Mouse (Mus musculus) heart, embryonic 13.5 days (tissue): ENCODE results near the gene Dpp6. TPM values are rescaled to one million over a fixed set of nuclear protein-coding genes. Genes with fewer than 3 reads are reported as not detected.
A peak's percentile ranks its signal among the peaks of the same experiment; 100 is the strongest.

Source experiments
- ATAC-seq: fragments of 200-750 bp; cut with Nextera tagmentation; 2 replicates; pipeline ENCODE4 v1.8.0; 2017; ENCODE audit warnings: moderate TSS enrichment; ENCODE audit not compliant: insufficient number of reproducible peaks, low FRiP score, low TSS enrichment; ENCODE audit errors: extremely low read depth
- H3K27ac ChIP-seq: fragments of 300-500 bp; sonication (generic); replicated peaks from 2 replicates; pipeline ENCODE4 v1.5.1; 2015; ENCODE audit warnings: moderate library complexity, mild to moderate bottlenecking, inconsistent platforms
- H3K27me3 ChIP-seq: fragments of 300-500 bp; sonication (generic); replicated peaks from 2 replicates; pipeline ENCODE4 v1.6.1; 2015; ENCODE audit warnings: mild to moderate bottlenecking, inconsistent platforms
- H3K36me3 ChIP-seq: fragments of 300-500 bp; sonication (generic); 2 replicates; pipeline ENCODE4 v1.6.1; 2015; ENCODE audit warnings: mild to moderate bottlenecking, inconsistent platforms
- H3K4me1 ChIP-seq: fragments of 300-500 bp; sonication (generic); 2 replicates; pipeline ENCODE4 v1.6.1; 2015; ENCODE audit warnings: inconsistent platforms
- H3K4me2 ChIP-seq: fragments of 300-500 bp; sonication (generic); 2 replicates; pipeline ENCODE4 v1.6.1; 2015; ENCODE audit warnings: inconsistent platforms, mild to moderate bottlenecking, moderate library complexity
- H3K4me3 ChIP-seq: fragments of 300-500 bp; sonication (generic); 2 replicates; pipeline ENCODE4 v1.5.1; 2015; ENCODE audit warnings: moderate library complexity, mild to moderate bottlenecking, inconsistent platforms
- H3K9ac ChIP-seq: fragments of 300-500 bp; sonication (generic); 2 replicates; pipeline ENCODE4 v1.6.1; 2015; ENCODE audit warnings: inconsistent platforms, mild to moderate bottlenecking, moderate library complexity
- H3K9me3 ChIP-seq: fragments of 300-500 bp; sonication (generic); 2 replicates; pipeline ENCODE4 v1.6.1; 2016; ENCODE audit warnings: inconsistent platforms
- WGBS: fragments of 180-500 bp; shearing (Covaris S2); methylation state at CpG from one replicate; pipeline ENCODE4 v1.1.7; 2015; ENCODE audit warnings: mixed read lengths; 5-methylcytosine and 5-hydroxymethylcytosine counted together
- polyA plus RNA-seq: library from polyadenylated mRNA; unstranded; fragments of >200 nt; fragmentation: Nextera tagmentation; extraction: Ambion mirVana; gene quantifications from 2 replicates; pipeline ENCODE4 v1.2.1, GENCODE M21; 2015

Gene Dpp6
- polyA plus RNA-seq, 1 experiment from 2014 or later = 0.52 TPM

GRCm38 (mm10) chr5:27034858-27035257, 217.9 kb downstream of the Dpp6 start:
- Histone ChIP-seq H3K4me3 (no peak overlapping the region), H3K27ac (no peak overlapping the region), H3K36me3 (no peaks in the 10 kb centered on the region), H3K4me1 (no peaks in the 10 kb centered on the region), H3K9ac (no peak overlapping the region), H3K4me2 (no peak overlapping the region), H3K27me3 (no peaks in the 10 kb centered on the region), H3K9me3 (no peaks in the 10 kb centered on the region)
- 49% methylated on average over 4 of the region's 4 CpGs for WGBS
- no peak for ATAC-seq

DNA sequence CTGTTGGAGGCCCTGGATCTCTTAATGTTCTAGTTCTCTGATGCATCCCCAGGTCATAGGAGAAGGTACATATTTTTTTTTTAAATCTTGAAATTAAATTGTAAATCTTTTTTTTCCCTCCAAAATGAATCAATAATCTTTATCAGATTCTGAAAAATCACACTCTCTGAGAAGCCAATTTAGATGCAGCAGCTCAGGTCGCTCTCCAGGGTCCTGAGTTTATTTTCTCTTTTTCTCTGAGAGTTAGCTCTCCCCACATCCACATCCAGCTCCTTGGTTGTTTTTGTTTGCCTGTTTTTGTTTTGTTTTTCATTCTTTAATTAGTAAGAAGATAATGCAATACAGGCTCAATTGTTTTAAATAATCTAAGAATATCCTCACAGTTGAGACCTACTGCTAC, 218.3 kb downstream of the Dpp6 start:
- Histone ChIP-seq H3K4me3 (no peak overlapping the region), H3K36me3 (no peaks in the 10 kb centered on the region), H3K4me2 (no peak overlapping the region), H3K27ac (no peak overlapping the region), H3K9ac (no peak overlapping the region), H3K9me3 (0 out of 2 replicates have a peak, but pooled peaks cover 3% of the 10 kb centered on the region), H3K4me1 (no peaks in the 10 kb centered on the region), H3K27me3 (no peaks in the 10 kb centered on the region)
- no peak for ATAC-seq
- 23% methylated on average over 1 of the region's 1 CpGs for WGBS

DNA sequence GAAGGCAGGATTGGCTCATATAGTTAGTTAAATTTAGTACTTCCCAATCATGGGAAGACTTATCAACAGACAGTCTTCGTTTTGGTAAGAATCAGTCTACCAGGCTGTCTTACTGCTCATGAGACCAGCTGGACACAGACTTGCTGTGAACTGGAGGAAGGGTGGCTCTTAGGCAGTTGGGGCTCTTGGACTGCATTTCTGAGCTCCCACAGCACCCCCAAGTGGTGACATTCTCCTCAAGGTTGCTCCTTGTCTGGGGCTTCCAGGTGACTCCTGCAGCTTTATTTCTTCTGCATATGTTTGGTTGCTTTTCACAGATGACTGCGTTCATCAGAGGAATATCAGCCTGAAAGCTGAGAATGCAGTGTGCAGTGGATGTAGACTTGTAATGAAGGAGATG, 218.9 kb downstream of the Dpp6 start:
- WGBS = 23% methylated on average over 2 of the region's 2 CpGs
- Histone ChIP-seq H3K4me2 (no peak overlapping the region), H3K4me1 (no peaks in the 10 kb centered on the region), H3K9me3 (0 out of 2 replicates have a peak, but pooled peaks cover 3% of the 10 kb centered on the region), H3K9ac (no peak overlapping the region), H3K27me3 (no peaks in the 10 kb centered on the region), H3K36me3 (no peaks in the 10 kb centered on the region), H3K4me3 (no peak overlapping the region), H3K27ac (no peak overlapping the region)
- no peak for ATAC-seq

DNA sequence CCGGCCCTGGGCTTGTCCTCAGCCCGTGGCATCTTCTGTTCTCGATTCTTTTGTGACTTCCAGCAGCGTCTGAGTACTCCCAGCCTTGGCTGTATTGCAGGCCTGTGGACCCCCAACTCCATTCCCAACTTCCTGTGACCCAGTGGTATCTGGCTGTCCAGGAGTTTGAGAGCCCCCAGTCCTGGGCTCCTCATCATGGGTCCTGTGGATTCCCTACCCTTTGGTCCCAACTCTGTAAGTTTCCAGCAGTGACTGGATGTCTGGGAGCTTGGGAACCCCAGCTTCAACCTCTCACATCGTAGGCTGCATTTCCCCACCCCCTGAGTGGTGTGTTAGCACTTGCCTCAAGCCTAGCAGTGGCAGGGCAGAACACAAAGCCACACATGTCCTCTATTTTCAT, 220.8 kb downstream of the Dpp6 start:
- Histone ChIP-seq H3K36me3 (no peaks in the 10 kb centered on the region), H3K27ac (no peak overlapping the region), H3K4me3 (no peak overlapping the region), H3K4me2 (no peak overlapping the region), H3K9ac (no peak overlapping the region), H3K4me1 (no peaks in the 10 kb centered on the region), H3K27me3 (no peaks in the 10 kb centered on the region), H3K9me3 (0 out of 2 replicates have a peak, but pooled peaks cover 3% of the 10 kb centered on the region)
- ATAC-seq = no peak
- WGBS = 31% methylated on average over 5 of the region's 5 CpGs

- 19% methylated on average over 7 of the region's 7 CpGs for WGBS
- ATAC-seq = no peak
- H3K27ac ChIP-seq = no peak overlapping the region
Measured at GRCm38 (mm10) chr5:27048167-27048566, 231.2 kb downstream of the Dpp6 start.

GRCm38 (mm10) chr5:27048926-27049325, 231.9 kb downstream of the Dpp6 start:
- peak overlapping the region; percentile 43 for H3K4me3 ChIP-seq
- WGBS = 7% methylated on average over 9 of the region's 9 CpGs

More at GRCm38 (mm10) chr5:27048167-27048566, 231.2 kb downstream of the Dpp6 start:
- H3K4me2 ChIP-seq = no peak overlapping the region
- no peaks in the 10 kb centered on the region for H3K36me3 ChIP-seq
- H3K4me3 ChIP-seq = no peak overlapping the region
- H3K9me3 ChIP-seq = no peaks in the 10 kb centered on the region
- H3K4me1 ChIP-seq = no peaks in the 10 kb centered on the region
- H3K9ac ChIP-seq = no peak overlapping the region
- peaks cover 48% of the 10 kb centered on the region for H3K27me3 ChIP-seq

DNA sequence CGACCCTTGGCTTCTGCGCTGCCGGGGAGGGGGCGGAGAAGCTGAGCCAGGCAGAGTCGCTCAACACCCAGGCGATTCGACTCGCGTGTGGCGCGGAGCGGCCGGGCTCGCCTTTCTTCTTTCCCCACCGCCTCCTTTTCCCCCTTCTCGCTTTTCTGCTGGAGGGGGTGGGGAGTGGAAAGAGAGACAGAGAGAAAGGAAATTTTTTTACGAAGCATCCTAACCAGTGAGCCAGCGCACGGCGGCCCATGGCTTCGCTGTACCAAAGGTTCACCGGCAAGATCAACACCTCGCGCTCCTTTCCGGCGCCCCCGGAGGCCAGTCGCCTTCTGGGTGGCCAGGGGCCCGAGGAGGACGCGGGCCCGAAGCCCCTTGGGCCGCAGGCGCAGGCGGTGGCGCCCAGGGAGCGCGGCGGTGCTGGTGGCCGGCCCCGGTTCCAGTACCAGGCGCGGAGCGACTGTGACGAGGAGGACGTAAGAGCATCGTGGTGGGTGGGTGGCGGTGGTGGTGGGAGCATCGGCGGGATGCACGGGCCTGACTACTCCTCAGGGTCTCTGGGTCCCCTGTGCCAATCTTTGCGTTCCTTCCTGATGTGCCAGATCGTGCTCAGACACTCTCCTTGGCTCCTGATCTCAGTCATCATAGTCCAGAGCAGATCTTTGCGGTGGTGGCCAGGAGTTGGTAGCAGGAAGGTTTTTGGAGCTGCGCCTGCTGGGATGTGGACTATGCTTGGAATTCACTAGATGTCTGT, 232.5 kb downstream of the Dpp6 start:
- Histone ChIP-seq H3K4me3 (peak overlapping the region; percentile 43), H3K9ac (no peak overlapping the region), H3K9me3 (no peaks in the 10 kb centered on the region), H3K27ac (no peak overlapping the region), H3K36me3 (no peaks in the 10 kb centered on the region), H3K4me2 (peak overlapping the region; percentile 67), H3K4me1 (no peaks in the 10 kb centered on the region), H3K27me3 (peaks cover 48% of the 10 kb centered on the region)
- WGBS = 2% methylated on average over 54 of the region's 55 CpGs
- ATAC-seq = no peak

More at GRCm38 (mm10) chr5:27048926-27049325, 231.9 kb downstream of the Dpp6 start:
- Histone ChIP-seq H3K9ac (no peak overlapping the region), H3K9me3 (no peaks in the 10 kb centered on the region), H3K4me1 (no peaks in the 10 kb centered on the region), H3K27me3 (peaks cover 48% of the 10 kb centered on the region), H3K36me3 (no peaks in the 10 kb centered on the region), H3K4me2 (peak overlapping the region; percentile 67), H3K27ac (no peak overlapping the region)
- no peak for ATAC-seq

DNA sequence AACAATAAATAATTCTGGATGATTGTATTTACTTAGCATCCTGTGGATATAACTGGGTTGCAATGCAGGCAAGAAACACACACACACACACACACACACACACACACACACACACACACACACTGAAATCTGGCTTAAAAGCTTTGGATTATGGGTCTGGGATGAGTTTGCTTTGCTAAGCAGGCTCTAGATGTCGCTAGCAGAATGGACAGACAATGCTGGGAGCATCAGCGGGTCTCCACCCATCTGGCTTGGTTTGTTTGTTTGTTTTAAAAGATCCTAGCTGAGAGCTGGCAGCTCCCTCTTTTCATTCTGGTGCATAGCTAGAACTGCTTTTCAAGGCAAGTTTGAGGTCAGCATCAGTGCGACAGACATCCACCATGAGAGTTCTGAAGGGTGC, 234.2 kb downstream of the Dpp6 start:
- ATAC-seq = no peak
- peaks cover 47% of the 10 kb centered on the region for H3K27me3 ChIP-seq
- H3K9me3 ChIP-seq = no peaks in the 10 kb centered on the region
- no peaks in the 10 kb centered on the region for H3K36me3 ChIP-seq
- no peak overlapping the region for H3K27ac ChIP-seq
- no peaks in the 10 kb centered on the region for H3K4me1 ChIP-seq
- 33% methylated on average over 3 of the region's 3 CpGs for WGBS
- H3K9ac ChIP-seq = no peak overlapping the region
- no peak overlapping the region for H3K4me3 ChIP-seq
- H3K4me2 ChIP-seq = no peak overlapping the region

GRCm38 (mm10) chr5:27052441-27052840, 235.4 kb downstream of the Dpp6 start:
- no peak overlapping the region for H3K27ac ChIP-seq
- no peak overlapping the region for H3K4me2 ChIP-seq
- 13% methylated on average over 2 of the region's 2 CpGs for WGBS
- H3K4me3 ChIP-seq = no peak overlapping the region
- H3K9ac ChIP-seq = no peak overlapping the region
- H3K27me3 ChIP-seq = peaks cover 42% of the 10 kb centered on the region
- ATAC-seq = no peak
- no peaks in the 10 kb centered on the region for H3K9me3 ChIP-seq
- no peaks in the 10 kb centered on the region for H3K36me3 ChIP-seq
- no peaks in the 10 kb centered on the region for H3K4me1 ChIP-seq

- H3K4me1 ChIP-seq = no peaks in the 10 kb centered on the region
- no peak overlapping the region for H3K27ac ChIP-seq
- H3K4me2 ChIP-seq = no peak overlapping the region
- peaks cover 4% of the 10 kb centered on the region for H3K27me3 ChIP-seq
- WGBS = 54% methylated on average over 5 of the region's 5 CpGs
- no peak overlapping the region for H3K9ac ChIP-seq
- no peaks in the 10 kb centered on the region for H3K9me3 ChIP-seq
- H3K36me3 ChIP-seq = no peaks in the 10 kb centered on the region
- ATAC-seq = no peak
- no peak overlapping the region for H3K4me3 ChIP-seq
Measured at GRCm38 (mm10) chr5:27056436-27056835, 239.4 kb downstream of the Dpp6 start.

GRCm38 (mm10) chr5:27060114-27060513, 243.1 kb downstream of the Dpp6 start:
- H3K27ac ChIP-seq = no peak overlapping the region
- no peak overlapping the region for H3K9ac ChIP-seq
- no peaks in the 10 kb centered on the region for H3K4me1 ChIP-seq
- H3K9me3 ChIP-seq = no peaks in the 10 kb centered on the region
- ATAC-seq = no peak
- H3K4me2 ChIP-seq = no peak overlapping the region
- no peaks in the 10 kb centered on the region for H3K27me3 ChIP-seq
- no peaks in the 10 kb centered on the region for H3K36me3 ChIP-seq
- no peak overlapping the region for H3K4me3 ChIP-seq
- WGBS = 65% methylated on average over 4 of the region's 4 CpGs

GRCm38 (mm10) chr5:27063871-27064270, 246.9 kb downstream of the Dpp6 start:
- 43% methylated on average over 1 of the region's 1 CpGs for WGBS
- no peak for ATAC-seq
- H3K9me3 ChIP-seq = no peaks in the 10 kb centered on the region

More at GRCm38 (mm10) chr5:27063871-27064270, 246.9 kb downstream of the Dpp6 start:
- no peak overlapping the region for H3K4me2 ChIP-seq
- H3K27me3 ChIP-seq = no peaks in the 10 kb centered on the region
- H3K4me1 ChIP-seq = no peaks in the 10 kb centered on the region
- H3K4me3 ChIP-seq = no peak overlapping the region
- no peak overlapping the region for H3K27ac ChIP-seq
- H3K36me3 ChIP-seq = no peaks in the 10 kb centered on the region
- H3K9ac ChIP-seq = no peak overlapping the region
